Mouse (Mus musculus): ENCODE results near the gene Rdh9. TPM values are rescaled to one million over a fixed set of nuclear protein-coding genes. Genes with fewer than 3 reads are reported as not detected.
"Not testable (repeated sequence)": the region's sequence is repeated elsewhere in the genome, so short reads cannot be mapped to it uniquely, and the experiment has no call there.

Gene Rdh9
- total RNA-seq, 2 experiments from 2014 or later, result not detected

DNA sequence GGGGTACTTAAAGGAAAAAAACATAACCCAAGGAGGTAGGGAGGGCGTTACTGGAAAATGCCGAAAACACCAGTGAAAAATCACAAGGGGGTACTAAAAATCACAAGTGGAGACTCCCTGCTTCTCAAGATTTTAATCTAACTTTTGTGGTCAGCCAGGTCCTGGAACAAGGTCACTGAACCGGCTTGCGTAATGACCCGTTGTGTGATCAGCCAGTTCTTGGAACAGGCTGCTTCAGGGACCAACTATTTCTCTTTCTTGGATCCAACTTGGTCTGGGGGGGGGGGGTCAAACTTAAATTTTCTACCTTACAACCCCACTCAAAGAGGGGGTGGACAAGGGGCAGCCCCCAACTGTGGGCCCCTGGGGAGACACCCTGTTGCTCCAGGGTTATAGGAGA is 61.6 kb downstream of the Rdh9 start:
- ATAC-seq (replicated peaks; ENCODE audit: low FRiP score, poor library complexity, severe bottlenecking), result not testable (repeated sequence)

DNA sequence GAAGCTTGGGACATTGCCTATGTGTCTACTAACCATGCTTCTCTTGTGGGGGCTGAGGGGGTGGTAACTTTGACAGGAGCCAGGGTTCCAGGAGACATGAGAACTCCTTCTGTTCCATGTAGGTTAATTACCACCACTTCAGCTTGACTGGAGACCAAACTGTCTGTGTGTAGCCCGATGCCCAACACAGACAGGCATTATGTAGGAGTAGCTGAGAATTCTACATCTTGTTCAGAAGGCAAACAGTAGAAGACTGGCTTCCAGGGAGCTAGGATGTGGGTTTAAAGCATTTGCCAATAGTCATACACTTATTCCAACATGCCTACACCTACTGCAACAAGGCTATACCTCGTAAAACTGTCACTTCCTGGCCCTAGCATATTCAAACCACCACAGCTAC is 62.4 kb downstream of the Rdh9 start:
- no peak for ATAC-seq (replicated peaks; ENCODE audit: low FRiP score, poor library complexity, severe bottlenecking)

DNA sequence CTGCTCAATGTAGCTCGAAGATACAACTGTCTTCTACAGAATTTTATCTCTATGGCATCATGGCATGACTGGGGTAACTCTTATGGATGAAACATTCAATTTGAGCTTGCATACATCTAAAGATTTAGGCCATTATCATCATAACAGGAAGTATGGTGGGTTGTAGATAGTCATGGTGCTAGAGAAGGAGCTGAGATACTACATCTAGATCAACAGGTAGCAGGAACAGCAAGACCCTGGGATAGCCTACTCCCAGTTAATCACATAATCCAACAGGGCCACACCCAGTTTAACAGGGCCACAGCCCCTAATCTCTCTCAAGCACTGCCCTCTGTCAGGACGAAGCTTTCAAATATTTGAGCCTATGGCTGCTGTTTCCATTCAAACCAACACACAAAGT is 64.6 kb downstream of the Rdh9 start:
- ATAC-seq (replicated peaks; ENCODE audit: low FRiP score, poor library complexity, severe bottlenecking), result no peak

Other genes starting within 250 kb of the Rdh9 start
- gene Nxph4, start 241.8 kb upstream of the Rdh9 start, total RNA-seq (2015; ENCODE audit: low replicate concordance), result not detected in 2 replicates
- gene Nxph4, start 241.8 kb upstream of the Rdh9 start, total RNA-seq (2017; ENCODE audit: low replicate concordance), result not detected in 2 replicates
- 11.9 and 14.0 TPM in 2 replicates for gene Lrp1, start 155.2 kb upstream of the Rdh9 start, total RNA-seq (2015; ENCODE audit: low replicate concordance)
- 9.7 and 17.0 TPM in 2 replicates for gene Lrp1, start 155.2 kb upstream of the Rdh9 start, total RNA-seq (2017; ENCODE audit: low replicate concordance)
- gene Stat6, start 133.4 kb upstream of the Rdh9 start, total RNA-seq (2015; ENCODE audit: low replicate concordance), result 15.7 and 16.7 TPM in 2 replicates
- 15.9 and 27.1 TPM in 2 replicates for gene Stat6, start 133.4 kb upstream of the Rdh9 start, total RNA-seq (2017; ENCODE audit: low replicate concordance)
- 11.0 and 13.2 TPM in 2 replicates for gene Nemp1, start 109.5 kb upstream of the Rdh9 start, total RNA-seq (2015; ENCODE audit: low replicate concordance)
- 12.4 and 14.3 TPM in 2 replicates for gene Nemp1, start 109.5 kb upstream of the Rdh9 start, total RNA-seq (2017; ENCODE audit: low replicate concordance)
- 0.96 TPM in 1 of 2 replicates, not detected in the other for gene Nab2, start 107.8 kb upstream of the Rdh9 start, total RNA-seq (2015; ENCODE audit: low replicate concordance)
- 0.60 TPM in 1 of 2 replicates, not detected in the other for gene Nab2, start 107.8 kb upstream of the Rdh9 start, total RNA-seq (2017; ENCODE audit: low replicate concordance)
- gene Myo1a, start 71.2 kb upstream of the Rdh9 start, total RNA-seq (2015; ENCODE audit: low replicate concordance), result 0.42 TPM in 1 of 2 replicates, not detected in the other
- gene Myo1a, start 71.2 kb upstream of the Rdh9 start, total RNA-seq (2017; ENCODE audit: low replicate concordance), result not detected in 2 replicates
- 6.9 and 8.3 TPM in 2 replicates for gene Tac2, start 51.9 kb upstream of the Rdh9 start, total RNA-seq (2015; ENCODE audit: low replicate concordance)
- gene Tac2, start 51.9 kb upstream of the Rdh9 start, total RNA-seq (2017; ENCODE audit: low replicate concordance), result 3.3 and 4.5 TPM in 2 replicates
- gene Zbtb39, start 36.8 kb upstream of the Rdh9 start, total RNA-seq (2015; ENCODE audit: low replicate concordance), result 0.19 and 1.7 TPM in 2 replicates
- 0.28 and 1.3 TPM in 2 replicates for gene Zbtb39, start 36.8 kb upstream of the Rdh9 start, total RNA-seq (2017; ENCODE audit: low replicate concordance)
- not detected in 2 replicates for gene Gpr182, start 24.7 kb upstream of the Rdh9 start, total RNA-seq (2015; ENCODE audit: low replicate concordance)
- gene Gpr182, start 24.7 kb upstream of the Rdh9 start, total RNA-seq (2017; ENCODE audit: low replicate concordance), result 0.14 and 0.77 TPM in 2 replicates
- not detected in 2 replicates for gene Rdh1, start 16.7 kb upstream of the Rdh9 start, total RNA-seq (2015; ENCODE audit: low replicate concordance)
- 0.14 TPM in 1 of 2 replicates, not detected in the other for gene Rdh1, start 16.7 kb upstream of the Rdh9 start, total RNA-seq (2017; ENCODE audit: low replicate concordance)
- gene Rdh16f1, start 16.6 kb upstream of the Rdh9 start, total RNA-seq (2015; ENCODE audit: low replicate concordance), result not detected in 2 replicates
- not detected in 2 replicates for gene Rdh16f1, start 16.6 kb upstream of the Rdh9 start, total RNA-seq (2017; ENCODE audit: low replicate concordance)
- gene Rdh16, start 24.8 kb downstream of the Rdh9 start, total RNA-seq (2015; ENCODE audit: low replicate concordance), result not detected in 2 replicates
- gene Rdh16, start 24.8 kb downstream of the Rdh9 start, total RNA-seq (2017; ENCODE audit: low replicate concordance), result not detected in 2 replicates
- gene Rdh19, start 73.5 kb downstream of the Rdh9 start, total RNA-seq (2015; ENCODE audit: low replicate concordance), result not detected in 2 replicates
- not detected in 2 replicates for gene Rdh19, start 73.5 kb downstream of the Rdh9 start, total RNA-seq (2017; ENCODE audit: low replicate concordance)
- not detected in 2 replicates for gene Rdh16f2, start 90.1 kb downstream of the Rdh9 start, total RNA-seq (2015; ENCODE audit: low replicate concordance)
- gene Rdh16f2, start 90.1 kb downstream of the Rdh9 start, total RNA-seq (2017; ENCODE audit: low replicate concordance), result not detected in 2 replicates
- gene Rdh7, start 112.4 kb downstream of the Rdh9 start, total RNA-seq (2015; ENCODE audit: low replicate concordance), result not detected in 2 replicates
- not detected in 2 replicates for gene Rdh7, start 112.4 kb downstream of the Rdh9 start, total RNA-seq (2017; ENCODE audit: low replicate concordance)
- not detected in 2 replicates for gene Sdr9c7, start 122.1 kb downstream of the Rdh9 start, total RNA-seq (2015; ENCODE audit: low replicate concordance)
- gene Sdr9c7, start 122.1 kb downstream of the Rdh9 start, total RNA-seq (2017; ENCODE audit: low replicate concordance), result not detected in 2 replicates
- gene Hsd17b6, start 231.2 kb downstream of the Rdh9 start, total RNA-seq (2015; ENCODE audit: low replicate concordance), result not detected in 2 replicates
- not detected in 2 replicates for gene Hsd17b6, start 231.2 kb downstream of the Rdh9 start, total RNA-seq (2017; ENCODE audit: low replicate concordance)
- 37.6 and 56.5 TPM in 2 replicates for gene Prim1, start 238.8 kb downstream of the Rdh9 start, total RNA-seq (2015; ENCODE audit: low replicate concordance)
- 44.7 and 56.1 TPM in 2 replicates for gene Prim1, start 238.8 kb downstream of the Rdh9 start, total RNA-seq (2017; ENCODE audit: low replicate concordance)